Mouse (Mus musculus) left cerebral cortex, adult 11 months (tissue): Measurements from ENCODE around the gene Avpr2.
A peak's percentile ranks its signal among the peaks of the same experiment; 100 is the strongest.

Source experiments
- DNase-seq: peaks from one replicate; pipeline ENCODE4 v3.0.0; 2022; ENCODE audit warnings: low spot score

Avpr2 gene

GRCm38 (mm10) chrX:73916945-73917344, 25.0 kb downstream of the Avpr2 start:
- DNase-seq = no peak

GRCm38 (mm10) chrX:73918631-73919030, 26.7 kb downstream of the Avpr2 start:
- no peak for DNase-seq

GRCm38 (mm10) chrX:73921285-73921822, 29.5 kb downstream of the Avpr2 start:
- no peak for DNase-seq

- peak; percentile 83 for DNase-seq
Observed at GRCm38 (mm10) chrX:73921823-73922549, 30.1 kb downstream of the Avpr2 start, which contains the start of the genes Arhgap4 and Naa10. Gene Arhgap4 (minus strand): TSS chrX:73921870. Gene Naa10 (minus strand): TSS chrX:73921944.

GRCm38 (mm10) chrX:73922550-73922882, 30.6 kb downstream of the Avpr2 start:
- DNase-seq = no peak

- DNase-seq = no peak
Observed at GRCm38 (mm10) chrX:73930402-73931062, 38.6 kb downstream of the Avpr2 start, which contains the start of gene Renbp. Gene Renbp (minus strand): TSS chrX:73930850.

- DNase-seq = no peak
Observed at GRCm38 (mm10) chrX:73931871-73932270, 40.0 kb downstream of the Avpr2 start.

GRCm38 (mm10) chrX:73941860-73942259, 50.0 kb downstream of the Avpr2 start:
- DNase-seq = no peak

GRCm38 (mm10) chrX:73942294-73942693, 50.4 kb downstream of the Avpr2 start:
- DNase-seq = no peak
